Mouse (Mus musculus): ENCODE results near the gene Chfr. TPM values are rescaled to one million over a fixed set of nuclear protein-coding genes. Genes with fewer than 3 reads are reported as not detected.

Chfr gene
- 9.6 and 11.6 TPM in 2 replicates for polyA plus RNA-seq (2015; fragmentation: Nextera tagmentation; extraction: Ambion mirVana)

- Histone ChIP-seq H3K36me3 (replicated peaks; ENCODE audit: insufficient read depth, low read length) (peaks cover 8% of the 10 kb centered on the region), H3K4me3 (ENCODE audit: low read depth, low read length) (peak within 1 kb of the TSS; percentile 72), H3K4me1 (ENCODE audit: insufficient read depth) (peaks cover 2% of the 10 kb centered on the region; the same call in 1 of the 2 replicates), H3K27ac (ENCODE audit: low read depth) (peak within 1 kb of the TSS; percentile 71), H3K4me2 (ENCODE audit: low read depth, low read length) (peak within 1 kb of the TSS; percentile 86), H3K9me3 (ENCODE audit: low read length) (peaks cover 10% of the 10 kb centered on the region; the same call in 1 of the 2 replicates), H3K9ac (replicated peaks) (peak within 1 kb of the TSS; percentile 87), H3K27me3 (ENCODE audit: insufficient read depth, low read length) (no peaks in the 10 kb centered on the region)
- peak; percentile 29; the same call in 1 of the 2 replicates for TF ChIP-seq EP300 (IDR thresholded peaks at IDR 0.05; ENCODE audit: low read depth)
- peak; percentile 27; the same call in 1 of the 2 replicates for TF ChIP-seq CTCF (IDR thresholded peaks at IDR 0.05; ENCODE audit: low read depth)
- DNase-seq: peak; percentile 99
- ATAC-seq: peak; percentile 100
- WGBS (ENCODE audit: insufficient replicate concordance): 3% methylated on average over 46 of the region's 46 CpGs
Observed at GRCm38 (mm10) chr5:110135293-110136086, at the start of gene Chfr. Gene Chfr (plus strand): TSS chr5:110135842.

GRCm38 (mm10) chr5:110086161-110086866, 49.3 kb upstream of the Chfr start:
- no peak overlapping the region for H3K27ac ChIP-seq (ENCODE audit: low read depth)
- H3K27me3 ChIP-seq (ENCODE audit: insufficient read depth, low read length): no peaks in the 10 kb centered on the region
- H3K4me2 ChIP-seq (ENCODE audit: low read depth, low read length): no peak overlapping the region
- no peaks in the 10 kb centered on the region for H3K36me3 ChIP-seq (replicated peaks; ENCODE audit: insufficient read depth, low read length)
- 57% methylated on average over 14 of the region's 14 CpGs for WGBS (ENCODE audit: insufficient replicate concordance)
- no peaks in the 10 kb centered on the region for H3K9me3 ChIP-seq (ENCODE audit: low read length)
- H3K4me3 ChIP-seq (ENCODE audit: low read depth, low read length): no peak overlapping the region
- H3K4me1 ChIP-seq (ENCODE audit: insufficient read depth): no peaks in the 10 kb centered on the region
- DNase-seq: no peak
- H3K9ac ChIP-seq (replicated peaks): no peak overlapping the region
- no peak for ATAC-seq
- no peak for TF ChIP-seq EP300 (IDR thresholded peaks at IDR 0.05; ENCODE audit: low read depth)
- TF ChIP-seq CTCF (IDR thresholded peaks at IDR 0.05; ENCODE audit: low read depth): no peak

GRCm38 (mm10) chr5:110091546-110091945, 44.1 kb upstream of the Chfr start:
- H3K27me3 ChIP-seq (ENCODE audit: insufficient read depth, low read length): no peaks in the 10 kb centered on the region
- WGBS (ENCODE audit: insufficient replicate concordance): 30% methylated on average over 2 of the region's 2 CpGs
- TF ChIP-seq EP300 (IDR thresholded peaks at IDR 0.05; ENCODE audit: low read depth) (no peak), CTCF (IDR thresholded peaks at IDR 0.05; ENCODE audit: low read depth) (no peak)
- H3K4me3 ChIP-seq (ENCODE audit: low read depth, low read length): no peak overlapping the region
- no peak overlapping the region for H3K9ac ChIP-seq (replicated peaks)
- no peak overlapping the region for H3K4me2 ChIP-seq (ENCODE audit: low read depth, low read length)
- ATAC-seq (no peak), DNase-seq (no peak)
- H3K4me1 ChIP-seq (ENCODE audit: insufficient read depth): 0 out of 2 replicates have a peak, but pooled peaks cover 3% of the 10 kb centered on the region
- H3K9me3 ChIP-seq (ENCODE audit: low read length): no peaks in the 10 kb centered on the region
- H3K36me3 ChIP-seq (replicated peaks; ENCODE audit: insufficient read depth, low read length): no peaks in the 10 kb centered on the region
- no peak overlapping the region for H3K27ac ChIP-seq (ENCODE audit: low read depth)

GRCm38 (mm10) chr5:110094030-110094846, 41.4 kb upstream of the Chfr start, which contains the start of gene Gm35315:
Gene Gm35315 (minus strand): TSS chr5:110094420.
- ATAC-seq: peak; percentile 97
- Histone ChIP-seq H3K36me3 (replicated peaks; ENCODE audit: insufficient read depth, low read length) (no peaks in the 10 kb centered on the region), H3K27ac (ENCODE audit: low read depth) (peak within 1 kb of the TSS; percentile 81), H3K27me3 (ENCODE audit: insufficient read depth, low read length) (no peaks in the 10 kb centered on the region), H3K4me1 (ENCODE audit: insufficient read depth) (0 out of 2 replicates have a peak, but pooled peaks cover 3% of the 10 kb centered on the region), H3K9ac (replicated peaks) (peak within 1 kb of the TSS; percentile 47), H3K4me2 (ENCODE audit: low read depth, low read length) (peak within 1 kb of the TSS; percentile 66), H3K9me3 (ENCODE audit: low read length) (no peaks in the 10 kb centered on the region), H3K4me3 (ENCODE audit: low read depth, low read length) (peak within 1 kb of the TSS; percentile 44)
- DNase-seq: peak; percentile 85
- 1% methylated on average over 25 of the region's 25 CpGs for WGBS (ENCODE audit: insufficient replicate concordance)
- TF ChIP-seq EP300 (IDR thresholded peaks at IDR 0.05; ENCODE audit: low read depth) (no peak), CTCF (IDR thresholded peaks at IDR 0.05; ENCODE audit: low read depth) (no peak)

- Histone ChIP-seq H3K27me3 (ENCODE audit: insufficient read depth, low read length) (no peaks in the 10 kb centered on the region), H3K4me3 (ENCODE audit: low read depth, low read length) (peak overlapping the region; percentile 44), H3K9ac (replicated peaks) (peak overlapping the region; percentile 47), H3K4me2 (ENCODE audit: low read depth, low read length) (peak overlapping the region; percentile 66), H3K27ac (ENCODE audit: low read depth) (peak overlapping the region; percentile 81), H3K36me3 (replicated peaks; ENCODE audit: insufficient read depth, low read length) (no peaks in the 10 kb centered on the region), H3K4me1 (ENCODE audit: insufficient read depth) (0 out of 2 replicates have a peak, but pooled peaks cover 3% of the 10 kb centered on the region), H3K9me3 (ENCODE audit: low read length) (no peaks in the 10 kb centered on the region)
- TF ChIP-seq EP300 (IDR thresholded peaks at IDR 0.05; ENCODE audit: low read depth): no peak
- no peak for TF ChIP-seq CTCF (IDR thresholded peaks at IDR 0.05; ENCODE audit: low read depth)
- WGBS (ENCODE audit: insufficient replicate concordance): 4% methylated on average over 4 of the region's 4 CpGs
- ATAC-seq: peak; percentile 54
- no peak for DNase-seq
Observed at GRCm38 (mm10) chr5:110094847-110095213, 40.8 kb upstream of the Chfr start.
